Mouse (Mus musculus) adrenal gland, postnatal 25 days (tissue): ENCODE measurements around the gene Tmem185a. TPM values are rescaled to one million over a fixed set of nuclear protein-coding genes. Genes with fewer than 3 reads are reported as not detected.
"Not testable (repeated sequence)": the region's sequence is repeated elsewhere in the genome, so short reads cannot be mapped to it uniquely, and the experiment has no call there.

Source experiments
- DNase-seq: peaks from one replicate; pipeline ENCODE4 v3.0.0; 2021; ENCODE audit warnings: mixed read lengths
- long read RNA-seq: library from polyadenylated mRNA; stranded (forward); transcript quantifications from one replicate; pipeline ENCODE4 v2.0.0, GENCODE M21; 2021
- total RNA-seq: library from RNA; stranded (reverse); gene quantifications from 2 replicates; pipeline ENCODE4 v1.2.3, GENCODE M21; 2021

The Tmem185a gene
- 56.1 and 88.7 TPM in 2 replicates for total RNA-seq
- long read RNA-seq, transcript Tmem185a-202 (7 exons, 1,307 nt): major isoform, 16 of 30 reads
- long read RNA-seq, partial matches to known transcripts: 2 of 30 reads
- long read RNA-seq, other reads (novel, unspliced or antisense): 8 of 30 reads

GRCm38 (mm10) chrX:70476792-70477776 lies at the start of gene Tmem185a:
Gene Tmem185a (minus strand): TSS chrX:70477180.
- peak; percentile 86 for DNase-seq

- DNase-seq: not testable (repeated sequence)
Measured at GRCm38 (mm10) chrX:70514413-70514812, 37.4 kb upstream of the Tmem185a start.

GRCm38 (mm10) chrX:70487328-70487727 lies 10.3 kb upstream of the Tmem185a start:
- not testable (repeated sequence) for DNase-seq

GRCm38 (mm10) chrX:70482154-70482553 lies 5.2 kb upstream of the Tmem185a start:
- DNase-seq: no peak

GRCm38 (mm10) chrX:70478701-70479100 lies 1.7 kb upstream of the Tmem185a start:
- no peak for DNase-seq

GRCm38 (mm10) chrX:70475215-70475765 lies 1.7 kb downstream of the Tmem185a start:
- no peak for DNase-seq

GRCm38 (mm10) chrX:70466897-70467296 lies 10.1 kb downstream of the Tmem185a start:
- no peak for DNase-seq

GRCm38 (mm10) chrX:70465489-70465888 lies 11.5 kb downstream of the Tmem185a start:
- no peak for DNase-seq

- no peak for DNase-seq
Measured at GRCm38 (mm10) chrX:70463621-70464020, 13.4 kb downstream of the Tmem185a start.

- DNase-seq: not testable (repeated sequence)
Measured at GRCm38 (mm10) chrX:70452359-70452758, 24.6 kb downstream of the Tmem185a start.

- not testable (repeated sequence) for DNase-seq
Measured at GRCm38 (mm10) chrX:70425473-70425872, 51.5 kb downstream of the Tmem185a start.

Other genes with a start within 250 kb of the Tmem185a start
- gene Ids, start 112.1 kb downstream of the Tmem185a start, total RNA-seq: 28.6 and 28.8 TPM in 2 replicates
- gene 1110012L19Rik, start 91.3 kb downstream of the Tmem185a start, total RNA-seq: 18.1 and 19.9 TPM in 2 replicates